Mouse (Mus musculus): ENCODE measurements around the gene Cox5b.

Gene Cox5b

DNA sequence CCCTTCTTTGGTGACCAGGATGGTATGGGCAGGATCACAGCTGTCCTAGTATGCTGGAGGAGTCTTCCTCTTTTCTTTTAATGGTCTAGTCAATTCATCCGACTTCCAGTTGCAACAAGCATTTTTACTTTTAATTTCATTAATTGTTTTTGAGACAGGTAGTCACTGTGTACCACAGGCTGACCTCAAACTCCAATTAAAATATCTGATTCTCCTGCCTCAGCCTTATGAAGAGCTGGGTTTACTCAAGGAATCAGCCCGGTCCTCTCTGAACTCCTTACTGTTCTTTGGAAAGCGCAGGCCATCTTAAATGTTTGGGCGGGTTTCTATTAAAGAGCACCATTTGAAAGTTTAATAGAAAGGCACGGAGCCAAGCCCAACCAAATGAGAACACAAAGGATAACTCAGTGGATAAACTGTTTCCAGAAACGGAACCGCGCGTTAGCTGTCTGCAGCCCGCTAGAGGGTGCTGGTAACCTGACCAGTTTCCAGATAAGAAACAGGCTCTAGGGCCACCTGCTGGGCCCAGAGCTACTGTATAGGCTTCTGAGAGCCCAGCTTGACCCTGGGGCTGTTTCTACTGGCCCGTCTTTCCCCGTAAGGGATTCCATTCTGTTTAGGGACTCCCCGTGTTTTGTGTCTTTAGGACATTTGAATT, 7.3 kb upstream of the Cox5b start:
- in situ Hi-C loops (cut with MboI, MseI) = loop anchor here (5.0 kb wide), 1 partner anchor 132 kb away; no protein-coding TSS in a partner anchor

DNA sequence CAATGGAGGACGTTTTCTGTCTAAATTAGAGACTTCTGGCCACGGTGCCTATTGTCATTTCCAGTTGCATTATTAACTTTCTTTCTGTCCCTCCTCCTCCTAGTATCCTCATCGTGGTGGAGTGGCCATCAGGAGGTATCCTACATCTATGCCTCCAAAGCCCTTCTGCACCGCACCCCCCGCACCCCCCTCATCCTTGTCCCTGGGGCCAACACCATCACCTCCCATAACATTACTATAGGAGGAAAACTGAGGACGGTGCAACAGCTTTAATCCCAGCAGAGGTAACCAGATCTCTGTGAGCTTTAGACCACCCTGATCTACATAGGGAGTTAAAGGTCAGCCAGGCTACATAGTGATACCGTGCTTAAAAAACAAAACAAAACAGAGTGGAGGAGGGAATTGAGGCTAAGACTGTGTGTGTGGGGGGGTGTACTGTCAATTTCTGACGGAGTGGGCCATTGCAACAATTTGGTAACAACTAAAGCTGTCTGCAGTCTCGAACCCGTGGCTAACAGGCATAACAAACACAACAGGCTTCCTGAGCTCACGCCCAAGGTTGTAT, 496 bp upstream of the Cox5b start:
- in situ Hi-C loops (cut with MboI, MseI) = no loop called here

DNA sequence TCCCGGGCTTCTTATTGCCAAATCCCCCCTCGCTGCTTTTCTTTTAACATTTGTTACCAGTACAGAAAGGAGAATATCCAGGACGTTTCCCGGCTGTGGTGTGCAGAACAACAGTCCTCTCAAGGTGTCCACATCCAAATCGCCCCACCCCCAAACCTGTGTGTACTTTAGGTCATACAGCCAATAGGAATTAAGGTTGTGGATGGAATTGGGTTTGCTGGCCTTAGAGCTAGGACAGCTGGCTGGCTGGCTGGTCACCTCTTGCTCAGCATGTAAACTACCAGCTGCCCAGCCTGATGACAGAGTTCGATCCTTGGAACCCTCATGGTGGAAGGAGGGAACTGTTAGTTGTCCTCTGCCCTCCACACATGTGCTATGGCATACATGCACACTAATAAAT, 3.6 kb downstream of the Cox5b start:
- in situ Hi-C loops (cut with MboI, MseI) = no loop called here

DNA sequence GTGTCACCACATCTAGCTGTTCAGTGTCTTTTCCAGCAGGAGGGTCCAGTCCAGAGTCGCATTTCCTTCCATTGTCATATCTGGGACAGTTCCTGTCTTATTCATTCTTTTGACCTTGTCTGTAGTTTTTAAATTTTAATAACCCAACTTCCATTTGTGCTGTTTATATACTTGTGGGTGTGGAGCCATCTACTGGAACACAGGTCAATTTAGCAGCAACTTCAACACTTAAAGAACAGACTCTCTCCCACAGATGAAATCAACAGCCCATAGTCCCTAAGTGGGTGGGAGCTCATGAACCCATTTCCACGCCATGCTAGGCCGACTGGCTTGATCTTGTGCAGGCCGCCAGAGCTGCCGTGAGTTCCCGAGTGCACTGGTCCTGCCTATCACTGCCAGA, 5.2 kb downstream of the Cox5b start:
- in situ Hi-C loops (cut with MboI, MseI) = no loop called here

DNA sequence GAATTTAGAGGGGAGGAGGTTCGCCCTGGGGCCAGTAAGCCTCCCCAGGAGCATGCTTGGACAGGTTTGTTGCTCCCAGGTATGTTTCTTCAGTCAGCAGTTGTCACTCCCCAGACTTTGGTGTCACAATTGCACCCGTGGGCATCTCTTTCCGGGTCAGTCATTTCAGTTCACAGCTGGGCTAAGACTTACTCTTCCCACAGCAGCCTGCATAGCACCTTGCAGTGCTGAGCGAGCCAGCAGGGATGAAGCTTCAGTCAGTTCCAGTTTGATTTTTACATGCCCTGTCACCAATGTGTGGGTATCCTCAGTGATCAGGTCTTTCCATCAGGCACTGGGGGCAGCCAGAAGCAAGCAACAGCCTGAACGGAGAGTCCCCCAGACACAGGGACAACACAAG, 5.8 kb downstream of the Cox5b start:
- in situ Hi-C loops (cut with MboI, MseI) = no loop called here

DNA sequence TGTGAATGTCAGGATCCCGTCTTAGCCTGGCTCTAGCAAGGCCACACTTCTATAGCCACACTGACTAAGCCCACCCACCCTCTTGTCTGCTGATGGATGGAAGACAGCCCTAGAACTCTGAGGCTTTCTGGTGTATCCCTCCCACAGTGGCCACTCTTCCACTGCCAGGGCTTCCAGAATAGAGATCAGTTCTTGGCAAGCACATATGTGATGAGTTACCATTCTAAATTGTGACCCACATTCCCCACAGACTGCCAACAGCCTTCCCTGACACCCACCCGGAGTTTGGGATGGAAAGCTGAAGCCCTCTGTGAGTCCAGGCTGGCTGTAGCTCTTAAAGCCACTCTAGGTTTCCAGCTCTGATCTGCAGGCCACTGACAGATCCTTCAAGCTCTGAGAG, 15.9 kb downstream of the Cox5b start:
- in situ Hi-C loops (cut with MboI, MseI) = no loop called here

DNA sequence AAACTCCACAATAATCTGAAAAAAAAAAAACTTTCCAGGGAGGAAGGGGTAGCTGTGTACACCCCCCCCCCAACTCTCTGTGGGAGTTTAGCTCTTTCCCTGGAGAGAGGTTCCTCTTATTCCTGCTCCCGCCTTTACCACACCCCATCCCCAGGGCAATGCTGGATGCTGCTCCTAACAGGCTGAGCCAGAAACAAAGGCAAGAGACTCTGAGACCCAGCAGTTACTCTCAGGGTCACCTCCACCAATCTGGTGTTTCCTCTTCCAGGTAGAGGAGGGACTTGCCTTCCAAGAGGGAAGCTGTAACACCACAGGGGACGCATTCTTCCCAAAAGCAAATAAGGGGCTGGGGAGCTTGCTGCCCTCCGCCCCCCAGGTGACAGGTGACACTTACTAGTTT, 16.5 kb downstream of the Cox5b start:
- in situ Hi-C loops (cut with MboI, MseI) = no loop called here

DNA sequence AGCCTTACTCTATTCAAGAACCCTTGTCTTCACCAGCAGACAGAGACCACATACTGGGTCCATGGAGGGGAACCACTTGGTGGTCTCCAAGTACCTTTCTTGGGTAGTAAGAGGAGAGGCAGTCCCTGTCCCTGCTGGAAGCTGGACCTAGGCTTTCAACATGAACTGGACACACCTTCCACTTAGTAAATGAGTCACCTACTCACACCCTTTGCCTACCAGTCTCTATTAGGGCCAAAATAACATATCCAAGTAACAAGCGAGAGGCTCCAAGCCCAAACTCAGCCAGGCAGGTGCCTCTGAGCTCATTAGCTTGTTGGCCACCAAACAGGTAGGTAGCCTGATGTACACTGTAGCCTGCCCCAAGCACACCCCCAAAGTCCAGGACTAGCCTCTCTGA, 17.4 kb downstream of the Cox5b start:
- in situ Hi-C loops (cut with MboI, MseI) = no loop called here

DNA sequence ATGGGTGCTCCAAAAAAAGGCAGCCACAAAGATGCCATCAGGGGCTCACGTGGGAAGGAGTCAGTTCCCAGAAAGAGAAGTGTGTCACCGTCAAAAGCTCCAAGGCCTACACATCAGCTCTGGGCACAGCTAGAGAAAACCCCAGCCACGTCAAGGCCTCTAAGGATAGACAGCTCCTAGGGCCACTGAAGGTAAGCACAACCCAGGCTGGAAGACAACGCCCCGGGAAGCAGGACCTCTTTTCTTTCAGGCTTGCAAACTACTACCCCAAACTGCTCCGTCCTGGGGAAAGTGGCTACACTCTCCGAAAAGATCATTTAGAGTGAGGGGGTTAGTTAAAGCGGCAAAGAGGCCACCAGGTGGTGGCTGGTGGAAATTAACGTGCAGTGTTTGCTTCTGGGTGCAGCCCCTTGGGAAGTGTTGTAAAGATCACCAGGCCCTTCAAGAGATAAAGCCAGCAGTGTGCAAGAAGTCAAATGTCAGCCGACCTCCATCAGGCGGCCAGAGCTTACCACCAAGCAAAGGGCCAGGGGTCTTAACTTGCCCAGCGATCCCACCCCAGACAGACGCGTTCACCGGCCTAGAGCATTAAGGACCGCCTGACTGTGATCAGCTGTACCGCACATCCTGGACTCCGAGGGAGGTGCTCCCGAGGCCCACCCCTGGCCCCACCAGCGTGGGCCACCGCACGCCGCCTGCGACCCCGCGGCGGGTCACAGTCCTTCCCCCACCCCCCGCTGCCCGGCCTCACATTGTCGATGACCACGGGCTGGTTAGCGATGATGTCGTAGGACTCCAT, 18.0 kb downstream of the Cox5b start:
- in situ Hi-C loops (cut with MboI, MseI) = no loop called here

DNA sequence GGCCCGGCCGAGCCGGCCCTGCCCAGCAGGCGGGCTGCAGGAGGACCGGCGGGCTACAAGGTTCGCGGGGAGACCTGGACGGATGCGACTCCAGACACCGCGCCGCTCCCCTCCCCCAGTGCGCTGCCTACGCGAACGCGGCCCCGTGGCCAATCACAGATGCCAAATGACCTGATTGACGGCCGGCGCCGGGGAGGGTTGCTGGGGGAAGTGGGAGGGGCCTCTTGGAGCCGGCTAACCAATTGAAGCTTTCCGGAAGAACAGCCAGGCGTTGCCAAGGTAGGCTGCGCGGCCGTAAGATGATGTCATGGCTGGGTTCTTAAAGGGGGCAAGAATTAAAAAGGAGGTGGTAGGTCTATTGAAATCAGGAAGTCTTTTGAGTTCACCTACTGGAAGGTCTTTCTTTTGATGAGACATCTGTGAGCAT, 18.6 kb downstream of the Cox5b start, which contains the start of gene 4933424G06Rik:
Gene 4933424G06Rik, plus strand, starts transcription at position 296 of the 427 bp plus-strand sequence.
- in situ Hi-C loops (cut with MboI, MseI) = no loop called here

DNA sequence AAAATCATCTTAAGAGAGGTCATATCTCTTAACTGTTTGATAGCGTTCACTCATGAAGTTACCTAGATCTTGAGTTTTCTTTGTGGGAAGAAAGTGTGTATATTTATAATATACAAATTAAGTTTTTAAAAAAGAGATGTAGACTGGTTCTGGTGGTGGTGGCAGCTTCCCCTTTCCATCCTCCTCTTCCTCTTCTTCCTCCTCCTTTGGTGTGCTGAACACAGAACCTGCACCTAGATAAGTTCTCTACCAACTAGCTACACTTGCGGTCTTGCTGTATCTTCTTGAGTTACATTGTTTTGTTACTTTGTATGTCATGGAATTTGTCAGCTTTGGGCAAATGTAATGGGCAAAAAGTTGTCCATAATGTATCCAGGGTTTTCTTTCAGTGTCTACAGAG, 19.9 kb downstream of the Cox5b start:
- in situ Hi-C loops (cut with MboI, MseI) = no loop called here

DNA sequence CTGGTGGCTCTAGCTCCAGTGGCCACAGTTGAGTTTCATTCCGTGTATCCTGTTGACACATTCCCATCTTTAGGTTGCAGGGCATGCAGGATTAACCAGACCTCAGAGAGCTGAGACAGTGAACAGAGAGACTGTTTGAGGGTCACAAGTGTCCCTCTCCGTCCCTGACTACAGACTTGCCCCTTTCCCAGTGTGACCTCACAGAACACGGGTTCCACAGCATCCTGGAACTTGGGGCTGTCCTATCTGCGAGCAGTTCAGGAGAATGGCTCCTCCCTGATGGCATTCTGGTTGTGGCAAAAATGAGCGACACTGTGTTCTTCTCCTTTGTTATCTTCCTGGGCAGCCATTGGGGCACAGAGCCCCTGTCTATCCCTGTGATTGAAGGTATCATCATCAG, 23.1 kb downstream of the Cox5b start, which contains the start of gene Actr1b:
Gene Actr1b, minus strand, starts transcription at position 112 of the 400 bp plus-strand sequence.
- in situ Hi-C loops (cut with MboI, MseI) = no loop called here

DNA sequence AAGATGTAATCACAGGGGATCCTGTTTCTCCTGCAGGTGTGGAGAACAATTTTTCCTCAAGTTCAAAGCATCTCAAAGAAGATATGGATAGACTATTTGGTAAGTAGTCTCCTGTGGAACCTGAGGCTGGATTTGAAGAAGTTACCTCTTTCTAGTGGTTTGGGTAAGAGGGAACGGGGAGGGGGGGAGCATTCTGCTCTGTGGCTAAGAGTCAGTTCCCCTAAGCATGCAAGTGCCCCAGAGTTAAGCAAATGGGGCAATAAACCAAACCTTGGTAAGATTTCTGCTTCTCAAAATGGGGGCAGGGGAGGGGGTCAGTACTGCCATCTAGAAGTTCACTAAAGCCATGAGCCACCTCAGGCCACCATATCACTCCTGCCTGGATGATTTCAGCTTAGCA, 27.5 kb downstream of the Cox5b start:
- in situ Hi-C loops (cut with MboI, MseI) = no loop called here

DNA sequence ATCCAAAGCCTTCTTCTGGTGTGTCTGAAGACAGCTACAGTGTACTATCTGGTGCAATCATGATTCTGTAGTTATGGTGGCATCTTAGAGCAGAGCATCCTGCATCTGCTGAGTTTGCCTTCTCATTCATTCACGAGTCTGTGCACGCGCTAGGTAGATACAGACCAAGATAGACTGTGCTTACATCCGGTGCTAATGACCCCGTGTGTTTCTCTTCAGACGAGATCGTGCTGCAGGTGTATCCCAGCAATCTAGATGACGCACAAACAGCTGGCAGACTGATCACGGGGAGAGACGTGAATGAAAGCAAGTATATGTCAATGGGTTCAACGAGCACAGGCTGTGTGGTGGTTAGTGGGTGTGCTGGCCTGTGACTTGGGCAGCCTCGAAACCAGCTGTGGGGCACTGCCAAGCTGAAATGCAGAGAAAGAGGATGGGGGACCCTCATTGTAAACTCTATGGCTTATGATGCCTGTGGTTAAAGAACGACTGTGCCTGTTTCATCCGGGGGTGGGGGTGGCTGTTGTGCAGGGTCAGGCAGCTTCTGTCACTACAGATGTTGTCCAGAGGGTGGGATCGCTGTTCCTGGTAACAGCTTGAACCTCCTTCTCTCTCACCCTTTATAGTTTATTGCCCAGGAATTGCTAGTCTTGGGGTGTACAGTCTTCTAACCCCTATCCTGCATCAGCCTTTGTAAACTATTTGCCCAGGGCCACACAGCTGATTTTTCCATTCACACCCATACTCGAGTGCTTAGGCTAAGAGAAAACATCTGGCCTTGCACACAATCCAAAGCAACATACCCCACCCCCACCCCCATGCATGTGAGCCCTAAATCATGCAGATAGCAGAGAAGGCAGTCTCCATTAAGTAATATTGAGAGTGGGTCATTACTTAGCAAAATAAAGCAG, 32.2 kb downstream of the Cox5b start:
- in situ Hi-C loops (cut with MboI, MseI) = no loop called here

DNA sequence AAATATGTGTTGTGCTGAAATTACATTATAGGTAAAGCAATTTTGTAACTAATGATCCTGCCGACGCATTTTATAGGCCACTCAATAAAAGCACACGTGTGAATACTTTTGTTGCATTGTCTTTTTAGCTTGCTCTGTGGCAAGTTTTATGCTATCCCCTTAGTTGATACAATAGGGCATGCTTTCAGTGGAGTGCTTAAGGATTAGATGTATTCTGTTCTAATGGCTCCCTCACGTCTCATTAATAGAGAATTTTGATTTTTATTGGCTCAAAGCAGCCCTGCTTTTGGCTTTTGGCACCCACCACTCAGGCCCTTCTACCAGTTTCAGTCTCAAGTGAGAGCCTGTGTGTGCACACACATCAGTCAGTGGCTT, 32.8 kb downstream of the Cox5b start:
- in situ Hi-C loops (cut with MboI, MseI) = no loop called here

DNA sequence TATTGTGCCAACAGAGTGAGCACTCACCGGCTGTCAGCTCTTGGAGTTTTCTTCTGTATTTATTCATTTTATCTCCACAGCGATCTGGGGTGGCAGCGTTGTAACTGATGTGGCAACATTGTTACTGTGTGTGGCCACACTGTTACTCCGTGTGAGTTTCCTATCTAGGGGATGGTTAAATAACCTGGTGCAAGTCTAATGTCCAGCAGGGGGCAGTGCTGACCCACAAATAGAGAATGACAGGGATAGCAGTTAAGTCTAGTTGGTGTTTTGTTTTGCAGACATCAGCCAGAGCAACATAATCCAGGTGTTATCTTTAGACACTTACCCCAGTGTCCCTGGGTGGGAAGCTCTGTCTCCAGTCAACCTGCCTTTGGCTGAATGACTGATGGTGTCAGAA, 46.1 kb downstream of the Cox5b start:
- in situ Hi-C loops (cut with MboI, MseI) = loop anchor here (10.0 kb wide), 1 partner anchor 48 kb away; no protein-coding TSS in a partner anchor

DNA sequence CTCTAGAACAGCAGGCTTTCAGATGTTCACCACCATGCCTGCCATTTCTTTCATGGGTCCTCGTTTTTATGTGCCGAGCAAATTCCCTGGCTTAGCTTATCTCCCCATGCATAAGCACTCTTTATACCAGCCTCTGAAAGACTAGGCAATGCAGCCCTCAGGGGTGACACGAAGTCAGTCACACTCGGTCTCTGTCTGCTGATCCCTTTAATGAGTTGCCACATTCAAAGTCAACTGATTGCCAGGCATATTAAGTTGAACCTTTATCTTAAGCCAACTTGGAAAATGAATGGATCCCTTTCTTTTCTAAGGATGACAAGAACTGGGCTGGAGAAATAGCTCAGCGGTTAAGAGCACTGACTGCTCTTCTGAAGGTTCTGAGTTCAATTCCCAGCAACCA, 48.0 kb downstream of the Cox5b start:
- in situ Hi-C loops (cut with MboI, MseI) = loop anchor here (10.0 kb wide), 1 partner anchor 46 kb away; no protein-coding TSS in a partner anchor

DNA sequence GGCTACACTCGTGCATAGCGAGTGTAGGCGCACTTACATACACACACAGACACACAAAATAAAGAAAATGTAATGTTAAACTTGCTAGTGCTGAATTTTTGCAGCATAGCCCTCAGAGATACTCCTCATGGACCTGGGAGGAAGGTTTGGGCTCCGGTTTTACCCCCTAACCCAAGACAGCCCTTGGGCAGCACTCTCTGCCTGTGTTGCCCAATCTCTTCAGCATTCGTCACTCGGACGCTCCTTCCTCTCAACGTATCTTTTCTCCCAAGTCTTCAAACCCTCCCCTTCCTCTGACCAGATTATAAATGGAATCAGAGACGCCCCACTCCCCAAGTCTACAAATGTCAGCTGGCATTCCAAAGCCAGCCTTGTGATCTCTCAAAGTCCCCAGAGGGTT, 51.8 kb downstream of the Cox5b start:
- in situ Hi-C loops (cut with MboI, MseI) = no loop called here

Measured in T-helper 1 cell (primary cell).